Mouse (Mus musculus) embryonic facial prominence, embryonic 10.5 days (tissue): Measurements from ENCODE around the gene Hip1r. TPM values are rescaled to one million over a fixed set of nuclear protein-coding genes. Genes with fewer than 3 reads are reported as not detected.

Experiments
- microRNA-seq: library from miRNA; unstranded; fragments of <30 nt; microRNA quantifications from one replicate; pipeline ENCODE4, GENCODE M21; 2017
- polyA plus RNA-seq: library from polyadenylated mRNA; unstranded; fragments of >200 nt; fragmentation: Nextera tagmentation; extraction: Ambion mirVana; gene quantifications from 2 replicates; pipeline ENCODE4 v1.2.1, GENCODE M21; 2016

Gene Hip1r
- polyA plus RNA-seq, 1 experiment from 2014 or later: 8.5 TPM

Small RNAs within 50 kb of the gene (microRNA-seq; reads per million reads assigned to microRNA genes)
- not detected for gene Mir7032

Other genes starting within 250 kb of the Hip1r start
- 142 and 144 TPM in 2 replicates for gene Rsrc2, start 224.2 kb upstream of the Hip1r start, polyA plus RNA-seq
- gene Kntc1, start 223.9 kb upstream of the Hip1r start, polyA plus RNA-seq: 45.3 and 46.4 TPM in 2 replicates
- gene Hcar2, start 108.1 kb upstream of the Hip1r start, polyA plus RNA-seq: not detected in 2 replicates
- gene Hcar1, start 93.6 kb upstream of the Hip1r start, polyA plus RNA-seq: 0.09 TPM in 2 replicates
- 180 and 184 TPM in 2 replicates for gene Denr, start 66.5 kb upstream of the Hip1r start, polyA plus RNA-seq
- 2.0 TPM in 2 replicates for gene Gm43518, start 46.2 kb upstream of the Hip1r start, polyA plus RNA-seq
- 5.0 and 5.9 TPM in 2 replicates for gene Ccdc62, start 42.9 kb upstream of the Hip1r start, polyA plus RNA-seq
- gene Vps37b, start 58.6 kb downstream of the Hip1r start, polyA plus RNA-seq: 43.8 and 47.6 TPM in 2 replicates
- 0.34 and 0.76 TPM in 2 replicates for gene Abcb9, start 122.2 kb downstream of the Hip1r start, polyA plus RNA-seq
- 16.0 and 16.3 TPM in 2 replicates for gene Ogfod2, start 138.7 kb downstream of the Hip1r start, polyA plus RNA-seq
- 134 and 137 TPM in 2 replicates for gene Arl6ip4, start 142.5 kb downstream of the Hip1r start, polyA plus RNA-seq